Mouse (Mus musculus) ES-Bruce4 (cell line): ENCODE results near the gene Lsg1. TPM values are rescaled to one million over a fixed set of nuclear protein-coding genes. Genes with fewer than 3 reads are reported as not detected.

Source experiments
- H3K27ac ChIP-seq: 2 replicates; pipeline ENCODE4 v1.5.1; 2012; ENCODE audit warnings: low read length, inconsistent platforms; ENCODE audit not compliant: insufficient read depth
- H3K27me3 ChIP-seq: 2 replicates; pipeline ENCODE4 v1.6.1; 2012; ENCODE audit warnings: mild to moderate bottlenecking, low read length, inconsistent platforms; ENCODE audit not compliant: control insufficient read depth, poor library complexity, insufficient read depth, severe bottlenecking
- H3K36me3 ChIP-seq: 2 replicates; pipeline ENCODE4 v1.6.1; 2012; ENCODE audit warnings: inconsistent platforms, mild to moderate bottlenecking, low read length, moderate library complexity; ENCODE audit not compliant: control insufficient read depth, poor library complexity, insufficient read depth, severe bottlenecking
- H3K4me1 ChIP-seq: one replicate; pipeline ENCODE4 v1.8.1; 2011; ENCODE audit warnings: low read length; ENCODE audit not compliant: control insufficient read depth, insufficient read depth
- H3K4me3 ChIP-seq: 2 replicates; pipeline ENCODE4 v1.5.1; 2011; ENCODE audit warnings: low read depth, mild to moderate bottlenecking, low read length
- H3K9ac ChIP-seq: 2 replicates; pipeline ENCODE4 v1.6.1; 2012; ENCODE audit warnings: low read depth, mild to moderate bottlenecking, inconsistent platforms; ENCODE audit not compliant: poor library complexity, severe bottlenecking
- H3K9me3 ChIP-seq: replicated peaks from 2 replicates; pipeline ENCODE4 v1.6.1; 2012; ENCODE audit warnings: mild to moderate bottlenecking, low read length, inconsistent platforms; ENCODE audit not compliant: control insufficient read depth, poor library complexity, insufficient read depth, severe bottlenecking
- CTCF ChIP-seq: IDR thresholded peaks from one replicate; pipeline ENCODE4 v1.8.1; 2011; ENCODE audit warnings: low read depth, low read length
- EP300 ChIP-seq: IDR thresholded peaks from 2 replicates; pipeline ENCODE4 v1.6.1; 2011; ENCODE audit warnings: low read depth, low read length; ENCODE audit not compliant: insufficient read depth
- POLR2A ChIP-seq: IDR thresholded peaks from one replicate; pipeline ENCODE4 v1.8.1; 2011; ENCODE audit warnings: low read length; ENCODE audit not compliant: insufficient read depth
- polyA plus RNA-seq: library from polyadenylated mRNA; stranded (reverse); fragments of >200 nt; gene quantifications from 2 replicates; pipeline ENCODE4 v1.2.4, GENCODE M21; 2011; ENCODE audit warnings: low read depth; ENCODE audit not compliant: missing spikeins, insufficient read depth, insufficient read length

Gene Lsg1
- polyA plus RNA-seq, 1 experiment, result 73.3 TPM

- Histone ChIP-seq H3K27me3 (no peaks in the 10 kb centered on the region), H3K4me3 (no peak overlapping the region), H3K9ac (no peak overlapping the region), H3K36me3 (no peaks in the 10 kb centered on the region), H3K9me3 (no peaks in the 10 kb centered on the region), H3K4me1 (no peaks in the 10 kb centered on the region), H3K27ac (no peak overlapping the region)
- TF ChIP-seq EP300 (no peak), CTCF (no peak), POLR2A (no peak)
Observed at GRCm38 (mm10) chr16:30624640-30625039, 37.2 kb upstream of the Lsg1 start.

GRCm38 (mm10) chr16:30623645-30624044, 36.3 kb upstream of the Lsg1 start:
- H3K4me1 ChIP-seq, result no peaks in the 10 kb centered on the region
- H3K9ac ChIP-seq, result no peak overlapping the region
- H3K9me3 ChIP-seq, result no peaks in the 10 kb centered on the region
- H3K27me3 ChIP-seq, result no peaks in the 10 kb centered on the region
- no peaks in the 10 kb centered on the region for H3K36me3 ChIP-seq
- H3K27ac ChIP-seq, result no peak overlapping the region
- H3K4me3 ChIP-seq, result no peak overlapping the region
- TF ChIP-seq EP300 (no peak), CTCF (no peak), POLR2A (no peak)

DNA sequence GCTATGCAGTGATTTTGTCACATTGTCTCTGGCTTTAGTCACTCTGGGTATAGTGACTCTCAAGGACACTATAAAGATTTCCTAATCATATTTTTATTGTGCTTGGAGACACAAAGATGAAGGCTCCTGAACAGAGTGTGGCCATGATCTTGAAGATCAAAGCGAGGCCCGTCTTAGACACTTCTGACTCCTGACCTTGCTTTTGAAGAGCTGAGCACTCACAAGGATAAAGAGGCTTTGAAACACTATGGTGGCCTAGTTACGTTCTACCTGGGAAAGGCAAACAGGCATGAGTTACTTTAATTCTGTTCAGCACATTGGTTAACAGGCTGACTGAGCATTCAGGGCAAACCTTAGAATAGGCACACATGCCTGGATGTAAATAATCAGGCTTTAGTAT, 28.9 kb upstream of the Lsg1 start:
- Histone ChIP-seq H3K27ac (no peak overlapping the region), H3K36me3 (no peaks in the 10 kb centered on the region), H3K9me3 (no peaks in the 10 kb centered on the region), H3K4me3 (no peak overlapping the region), H3K27me3 (no peaks in the 10 kb centered on the region), H3K9ac (no peak overlapping the region), H3K4me1 (peaks cover 4% of the 10 kb centered on the region)
- TF ChIP-seq CTCF, result no peak
- no peak for TF ChIP-seq EP300
- TF ChIP-seq POLR2A, result no peak

- no peak overlapping the region for H3K27ac ChIP-seq
Observed at GRCm38 (mm10) chr16:30614705-30615317, 27.4 kb upstream of the Lsg1 start.

GRCm38 (mm10) chr16:30614122-30614521, 26.7 kb upstream of the Lsg1 start:
- no peak overlapping the region for H3K27ac ChIP-seq
- H3K9me3 ChIP-seq, result no peaks in the 10 kb centered on the region
- peaks cover 4% of the 10 kb centered on the region for H3K4me1 ChIP-seq
- H3K27me3 ChIP-seq, result no peaks in the 10 kb centered on the region
- H3K36me3 ChIP-seq, result no peaks in the 10 kb centered on the region
- H3K9ac ChIP-seq, result no peak overlapping the region
- H3K4me3 ChIP-seq, result no peak overlapping the region
- TF ChIP-seq CTCF (no peak), EP300 (no peak), POLR2A (no peak)

More at GRCm38 (mm10) chr16:30614705-30615317, 27.4 kb upstream of the Lsg1 start:
- Histone ChIP-seq H3K4me1 (peaks cover 4% of the 10 kb centered on the region), H3K9ac (no peak overlapping the region), H3K4me3 (no peak overlapping the region), H3K9me3 (no peaks in the 10 kb centered on the region), H3K27me3 (no peaks in the 10 kb centered on the region), H3K36me3 (no peaks in the 10 kb centered on the region)
- TF ChIP-seq CTCF (no peak), EP300 (no peak), POLR2A (no peak)

DNA sequence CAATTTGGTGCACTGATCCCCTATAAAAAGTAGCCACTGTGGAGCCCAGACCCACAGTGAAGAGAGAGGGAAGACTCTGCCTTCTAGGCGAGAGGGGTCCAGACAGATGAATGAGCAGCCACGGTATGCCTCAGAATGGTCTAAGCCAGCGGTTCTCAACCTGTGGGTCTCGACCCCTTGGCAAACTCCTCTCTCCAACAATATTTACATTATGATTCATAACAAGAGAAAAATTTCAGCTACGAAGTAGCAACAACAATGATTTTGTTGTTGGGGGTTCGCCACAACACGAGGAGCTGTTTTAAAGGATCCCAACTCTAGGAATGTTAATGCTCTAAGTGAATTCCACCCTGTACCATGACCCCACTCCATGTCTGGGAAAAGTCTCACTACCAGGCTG, 25.7 kb upstream of the Lsg1 start:
- peaks cover 4% of the 10 kb centered on the region for H3K4me1 ChIP-seq
- H3K36me3 ChIP-seq, result no peaks in the 10 kb centered on the region
- H3K27ac ChIP-seq, result no peak overlapping the region
- no peak overlapping the region for H3K9ac ChIP-seq
- TF ChIP-seq POLR2A, result no peak
- no peak for TF ChIP-seq CTCF
- no peak for TF ChIP-seq EP300
- H3K9me3 ChIP-seq, result no peaks in the 10 kb centered on the region
- no peaks in the 10 kb centered on the region for H3K27me3 ChIP-seq
- no peak overlapping the region for H3K4me3 ChIP-seq
